Mouse (Mus musculus) T-cell, adult 66 days (primary cell): ENCODE measurements around the gene Map7. TPM values are rescaled to one million over a fixed set of nuclear protein-coding genes. Genes with fewer than 3 reads are reported as not detected.

Source experiments
- total RNA-seq, 2 experiments: library from RNA; stranded (reverse); gene quantifications; 3 replicates in 1 of 2; 4 replicates in 1 of 2; pipeline ENCODE4 v1.2.4; 2023

Gene Map7
- total RNA-seq, result 1 to 10 TPM; 8.6 to 9.2 TPM

DNA sequence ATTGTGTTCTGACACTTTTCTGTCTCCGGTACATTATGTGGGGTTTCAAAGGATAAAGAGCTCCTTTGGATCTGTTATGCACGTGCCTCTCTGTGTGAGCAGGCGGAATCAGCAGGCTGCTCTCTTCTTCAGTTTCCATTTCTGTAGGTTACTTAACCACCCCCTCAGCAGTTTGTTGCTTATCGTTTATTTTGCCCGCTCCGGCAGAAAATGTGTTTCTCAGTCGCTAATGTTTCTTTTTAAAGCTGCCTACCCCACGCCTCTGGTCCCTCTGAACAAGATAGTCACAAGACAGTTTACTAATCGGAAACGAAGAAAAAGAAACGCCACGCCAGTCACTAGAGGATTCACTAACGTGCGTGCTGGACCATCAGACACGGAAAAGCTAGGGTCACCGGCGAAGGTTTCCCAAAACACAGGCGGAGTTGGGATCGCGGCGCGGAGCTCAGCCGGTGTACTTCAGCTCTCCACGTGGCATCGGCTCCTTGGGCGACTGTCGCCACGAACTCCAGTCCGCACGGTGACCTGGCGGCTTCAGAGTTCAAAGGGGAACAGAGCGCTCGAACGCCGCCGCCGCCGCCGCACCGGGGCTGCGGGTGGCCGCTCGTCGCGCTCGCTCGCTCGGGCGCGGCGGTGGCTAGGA lies at the start of gene Map7:
TSS of gene Map7 (plus strand) at position 342 of the 643 bp plus-strand sequence.

DNA sequence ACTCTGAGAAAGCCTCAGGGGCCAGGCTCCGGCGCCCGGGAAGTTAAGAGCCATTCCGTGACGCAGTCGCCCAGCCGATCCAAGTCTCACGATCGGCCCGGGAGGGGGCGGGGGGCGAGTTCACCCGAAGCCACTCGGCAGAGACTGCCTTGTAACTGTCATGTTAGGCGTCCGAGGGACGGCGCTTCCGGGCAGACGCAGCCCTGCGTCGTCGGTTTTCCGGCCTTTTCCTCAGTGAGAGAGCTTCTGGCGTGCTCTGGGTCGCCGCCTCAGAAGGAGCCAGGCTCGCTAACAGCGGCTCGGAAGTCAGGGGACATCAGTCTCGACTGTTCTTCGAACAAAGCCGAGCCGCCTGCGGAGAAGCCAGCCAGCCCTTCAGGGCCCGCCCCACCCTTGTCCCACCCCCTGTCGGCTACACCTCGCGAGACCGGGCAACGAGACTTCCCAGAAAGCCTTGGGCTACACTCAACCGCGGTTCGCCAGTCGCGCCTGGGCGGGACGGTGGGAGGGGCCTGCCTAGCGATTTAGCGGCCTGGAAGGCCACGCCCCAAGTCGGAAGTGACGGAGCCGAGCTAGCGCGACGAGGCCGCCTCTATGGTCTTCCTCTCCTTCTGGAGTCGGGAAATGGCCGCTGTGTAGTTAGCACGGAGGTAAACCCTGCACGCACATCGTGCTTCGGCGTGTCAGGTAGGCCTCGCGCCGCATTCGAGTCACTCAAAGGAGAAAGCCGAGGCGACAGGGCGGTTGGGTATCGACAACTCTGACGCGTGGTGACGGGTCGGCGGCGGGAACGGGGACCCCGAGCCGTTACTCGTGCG lies 163.9 kb downstream of the Map7 start, which contains the start of gene Bclaf1:
TSS of gene Bclaf1 (plus strand) at position 552 of the 818 bp plus-strand sequence.

Other genes with a start within 250 kb of the Map7 start
- gene Pex7, start 240.8 kb upstream of the Map7 start, total RNA-seq, result 10 to 100 TPM; 13.6 to 14.8 TPM
- 10 to 100 TPM; 49.0 to 54.1 TPM for gene Map3k5, start 214.0 kb upstream of the Map7 start, total RNA-seq
- gene Bclaf1, start 164.0 kb downstream of the Map7 start, total RNA-seq, result 100 to 1,000 TPM; 231 to 235 TPM
- 1 to 10 TPM; 2.4 to 3.6 TPM for gene Mtfr2, start 199.3 kb downstream of the Map7 start, total RNA-seq